Mouse (Mus musculus): ENCODE measurements around the gene P2ry13. TPM values are rescaled to one million over a fixed set of nuclear protein-coding genes. Genes with fewer than 3 reads are reported as not detected.

P2ry13 gene
- 0.51 and 0.62 TPM in 2 replicates for polyA plus RNA-seq (2016; fragmentation: Nextera tagmentation; extraction: Ambion mirVana)

DNA sequence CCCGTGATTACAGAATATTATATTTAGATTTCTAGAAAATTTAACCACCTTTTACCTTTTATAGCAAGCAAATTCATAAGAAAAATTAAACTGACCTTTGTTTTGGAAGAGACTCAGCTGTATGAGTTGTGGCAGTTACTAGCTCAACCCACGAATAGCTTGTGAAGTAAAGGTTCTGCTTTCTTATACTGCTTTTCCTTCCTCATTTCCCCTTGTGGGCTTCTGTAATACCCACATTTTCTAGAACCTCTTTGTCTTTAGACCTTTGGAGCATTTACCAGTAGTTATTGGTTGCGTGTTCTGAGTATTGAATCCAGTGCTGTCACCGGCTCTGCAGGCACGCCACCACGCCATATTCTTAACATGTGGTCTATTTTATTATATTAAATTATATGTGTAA is at the start of gene P2ry13:
Gene P2ry13, minus strand, starts transcription at position 156 of the 400 bp plus-strand sequence.
- WGBS, result 92% methylated on average over 6 of the region's 6 CpGs
- Histone ChIP-seq H3K9me3 (replicated peaks) (no peaks in the 10 kb centered on the region), H3K4me3 (no peak within 1 kb of the TSS), H3K27ac (replicated peaks) (no peak within 1 kb of the TSS), H3K36me3 (no peaks in the 10 kb centered on the region), H3K27me3 (ENCODE audit: low read depth, poor library complexity, severe bottlenecking) (no peaks in the 10 kb centered on the region), H3K4me1 (no peaks in the 10 kb centered on the region)
- no peak for DNase-seq (ENCODE audit: low spot score)

DNA sequence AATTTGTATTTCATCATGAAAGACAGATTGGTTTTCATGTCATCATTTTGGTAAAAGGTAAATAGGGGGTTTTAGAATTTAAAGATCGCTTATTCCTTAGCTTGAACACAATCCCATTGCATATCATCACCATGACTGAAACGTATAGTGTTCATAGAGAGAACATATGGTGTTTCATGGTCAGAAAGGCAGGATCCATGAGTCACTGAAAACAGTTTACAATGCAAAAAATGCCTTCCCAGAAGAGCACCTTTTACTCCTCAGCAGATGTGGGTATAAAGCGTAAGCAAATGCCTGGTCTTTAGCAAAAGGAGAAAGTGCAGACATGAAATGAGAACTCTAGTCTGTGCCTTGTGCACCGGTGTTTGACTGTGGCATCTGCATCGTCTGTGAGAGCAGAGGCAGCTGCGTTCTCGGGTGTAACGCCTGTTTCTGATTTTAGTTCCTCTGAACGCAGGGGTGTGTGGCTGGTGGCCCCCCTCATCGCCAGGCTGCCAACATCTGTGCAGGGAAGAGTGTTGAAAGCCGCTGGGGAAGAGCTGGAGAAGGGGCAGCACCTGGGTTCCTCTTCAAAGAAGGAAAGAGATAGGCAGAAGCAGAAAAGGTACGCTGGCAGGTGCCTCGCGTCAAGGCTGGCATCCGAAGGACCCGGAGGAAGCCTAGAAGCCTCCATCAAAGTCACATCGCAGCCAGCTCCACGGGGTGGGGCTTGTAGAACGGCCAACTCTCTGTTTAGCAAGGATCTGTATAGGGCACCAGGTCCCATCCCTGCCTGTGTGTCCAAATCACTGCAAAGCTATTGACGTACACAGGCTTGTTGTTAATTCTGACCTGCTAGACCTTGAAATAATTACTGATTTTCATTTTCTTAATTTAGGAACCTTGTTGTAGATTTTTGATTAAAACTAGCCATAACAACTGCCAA is 47.3 kb upstream of the P2ry13 start:
- WGBS, result 85% methylated on average over 20 of the region's 20 CpGs

GRCm38 (mm10) chr3:59250454-59250853 is 39.8 kb upstream of the P2ry13 start:
- Histone ChIP-seq H3K4me1 (no peaks in the 10 kb centered on the region), H3K27me3 (ENCODE audit: low read depth, poor library complexity, severe bottlenecking) (no peaks in the 10 kb centered on the region), H3K36me3 (no peaks in the 10 kb centered on the region), H3K4me3 (no peak overlapping the region), H3K9me3 (replicated peaks) (no peaks in the 10 kb centered on the region), H3K27ac (replicated peaks) (no peak overlapping the region)
- whole genome bisulfite sequencing, result 91% methylated on average over 1 of the region's 1 CpGs
- DNase-seq (ENCODE audit: low spot score), result no peak

More for the DNA sequence above, 47.3 kb upstream of the P2ry13 start:
- Histone ChIP-seq H3K27me3 (ENCODE audit: low read depth, poor library complexity, severe bottlenecking) (no peaks in the 10 kb centered on the region), H3K36me3 (no peaks in the 10 kb centered on the region), H3K4me3 (no peak overlapping the region), H3K9me3 (replicated peaks) (no peaks in the 10 kb centered on the region), H3K27ac (replicated peaks) (no peak overlapping the region), H3K4me1 (peaks cover 23% of the 10 kb centered on the region)
- no peak for DNase-seq (ENCODE audit: low spot score)

- no peak overlapping the region for H3K27ac ChIP-seq (replicated peaks)
- WGBS, result 91% methylated on average over 6 of the region's 6 CpGs
- H3K9me3 ChIP-seq (replicated peaks), result no peaks in the 10 kb centered on the region
Measured at GRCm38 (mm10) chr3:59248031-59248430, 37.3 kb upstream of the P2ry13 start.

GRCm38 (mm10) chr3:59243384-59243783 is 32.7 kb upstream of the P2ry13 start:
- Histone ChIP-seq H3K36me3 (no peaks in the 10 kb centered on the region), H3K27ac (replicated peaks) (no peak overlapping the region), H3K27me3 (ENCODE audit: low read depth, poor library complexity, severe bottlenecking) (no peaks in the 10 kb centered on the region), H3K4me1 (no peaks in the 10 kb centered on the region), H3K4me3 (no peak overlapping the region), H3K9me3 (replicated peaks) (no peaks in the 10 kb centered on the region)
- WGBS, result 86% methylated on average over 6 of the region's 6 CpGs
- no peak for DNase-seq (ENCODE audit: low spot score)

More at GRCm38 (mm10) chr3:59248031-59248430, 37.3 kb upstream of the P2ry13 start:
- no peaks in the 10 kb centered on the region for H3K27me3 ChIP-seq (ENCODE audit: low read depth, poor library complexity, severe bottlenecking)
- no peaks in the 10 kb centered on the region for H3K36me3 ChIP-seq
- H3K4me1 ChIP-seq, result no peaks in the 10 kb centered on the region
- no peak for DNase-seq (ENCODE audit: low spot score)
- H3K4me3 ChIP-seq, result no peak overlapping the region

DNA sequence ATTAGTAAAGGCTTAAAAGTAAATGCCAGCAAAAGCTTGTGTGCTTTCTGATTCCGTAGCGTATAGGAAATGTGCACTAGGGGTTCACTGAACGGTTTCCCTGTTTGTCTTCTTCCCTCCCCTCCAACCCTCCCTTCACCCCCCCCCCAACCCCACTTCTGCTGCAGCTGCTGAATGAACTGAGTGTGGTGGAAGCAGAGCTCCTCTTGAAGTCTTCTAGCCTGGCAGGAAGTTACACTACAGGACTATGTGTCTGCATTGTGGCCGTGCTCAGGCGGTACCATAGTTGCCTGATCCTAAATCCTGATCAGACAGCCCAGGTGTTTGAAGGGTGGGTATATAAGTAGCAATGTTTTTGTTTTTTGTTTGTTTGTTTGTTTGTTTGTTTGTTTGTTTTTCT is 24.2 kb upstream of the P2ry13 start:
- H3K36me3 ChIP-seq, result no peaks in the 10 kb centered on the region
- WGBS, result 84% methylated on average over 5 of the region's 5 CpGs
- H3K9me3 ChIP-seq (replicated peaks), result no peaks in the 10 kb centered on the region
- H3K4me1 ChIP-seq, result no peaks in the 10 kb centered on the region
- no peaks in the 10 kb centered on the region for H3K27me3 ChIP-seq (ENCODE audit: low read depth, poor library complexity, severe bottlenecking)
- no peak overlapping the region for H3K4me3 ChIP-seq
- no peak for DNase-seq (ENCODE audit: low spot score)
- no peak overlapping the region for H3K27ac ChIP-seq (replicated peaks)

- H3K27ac ChIP-seq (replicated peaks), result no peak overlapping the region
- H3K27me3 ChIP-seq (ENCODE audit: low read depth, poor library complexity, severe bottlenecking), result no peaks in the 10 kb centered on the region
- H3K4me1 ChIP-seq, result peaks cover 9% of the 10 kb centered on the region
- DNase-seq (ENCODE audit: low spot score), result no peak
- H3K4me3 ChIP-seq, result no peak overlapping the region
- 90% methylated on average over 3 of the region's 3 CpGs for WGBS
- H3K36me3 ChIP-seq, result no peaks in the 10 kb centered on the region
- H3K9me3 ChIP-seq (replicated peaks), result no peaks in the 10 kb centered on the region
Measured at GRCm38 (mm10) chr3:59230912-59231311, 20.2 kb upstream of the P2ry13 start.

DNA sequence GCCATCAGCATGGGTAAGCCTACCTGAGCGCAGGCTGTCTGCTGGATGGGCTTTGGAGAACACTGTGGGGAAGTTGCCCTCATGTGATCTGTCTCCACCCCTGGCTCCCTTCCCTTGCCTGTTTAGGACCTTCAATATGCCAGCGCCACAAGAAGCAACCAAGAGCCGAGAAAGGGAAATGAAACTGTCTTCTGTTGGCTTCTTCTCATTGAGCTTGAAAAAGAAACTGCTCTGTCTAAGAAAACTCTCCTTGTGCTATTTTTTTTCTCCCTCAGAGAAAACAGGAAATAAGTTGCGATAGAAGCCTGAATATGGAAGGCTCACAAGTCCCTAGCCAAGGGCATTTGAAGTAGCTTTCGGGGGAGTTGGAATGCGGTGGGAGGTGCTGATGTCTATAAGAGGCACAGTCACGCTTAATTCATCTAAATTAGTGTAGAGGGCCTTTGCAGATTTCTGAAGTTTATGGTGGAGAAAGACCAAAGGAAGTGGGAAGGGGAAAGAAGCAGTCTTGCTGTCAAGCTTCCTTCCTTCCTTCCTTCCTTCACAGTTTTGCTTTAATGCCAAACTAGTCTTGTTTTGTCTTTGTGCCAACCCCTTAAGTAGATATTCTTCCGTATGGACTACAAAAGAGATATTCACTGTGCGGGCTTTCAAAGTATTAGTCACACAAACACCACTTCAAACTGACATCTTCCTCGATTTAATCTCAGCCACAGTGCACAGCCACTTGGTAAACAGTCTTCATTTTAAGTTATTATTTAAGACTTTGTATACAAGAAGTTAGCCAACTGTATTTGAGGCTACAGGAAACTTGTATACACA is 18.3 kb upstream of the P2ry13 start:
- 73% methylated on average over 10 of the region's 10 CpGs for WGBS
- Histone ChIP-seq H3K4me3 (no peak overlapping the region), H3K4me1 (peaks cover 9% of the 10 kb centered on the region), H3K27ac (replicated peaks) (no peak overlapping the region), H3K36me3 (no peaks in the 10 kb centered on the region), H3K9me3 (replicated peaks) (no peaks in the 10 kb centered on the region), H3K27me3 (ENCODE audit: low read depth, poor library complexity, severe bottlenecking) (no peaks in the 10 kb centered on the region)
- DNase-seq (ENCODE audit: low spot score), result no peak

DNA sequence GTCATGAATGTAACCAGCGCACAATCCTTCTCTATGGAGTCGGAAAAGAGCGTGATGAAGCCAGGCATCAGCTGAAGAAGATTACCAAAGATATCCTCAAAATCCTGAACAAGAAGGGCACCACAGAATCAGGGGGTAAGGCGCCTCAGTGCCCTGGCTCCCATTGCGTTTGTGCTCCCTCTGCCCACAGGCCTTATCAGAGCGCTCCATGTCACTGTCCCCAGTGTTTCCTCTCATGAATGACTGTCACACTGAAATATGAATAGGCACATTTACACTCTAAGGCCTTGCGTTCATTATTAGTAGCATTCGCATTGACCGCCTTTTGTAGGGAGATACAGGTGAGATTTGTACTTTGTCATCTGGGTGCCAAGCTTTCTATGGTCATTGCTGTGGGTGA is 17.0 kb upstream of the P2ry13 start:
- DNase-seq (ENCODE audit: low spot score), result no peak
- no peaks in the 10 kb centered on the region for H3K36me3 ChIP-seq
- H3K9me3 ChIP-seq (replicated peaks), result no peaks in the 10 kb centered on the region
- H3K4me3 ChIP-seq, result no peak overlapping the region
- H3K4me1 ChIP-seq, result peaks cover 9% of the 10 kb centered on the region
- no peaks in the 10 kb centered on the region for H3K27me3 ChIP-seq (ENCODE audit: low read depth, poor library complexity, severe bottlenecking)
- no peak overlapping the region for H3K27ac ChIP-seq (replicated peaks)
- 94% methylated on average over 9 of the region's 9 CpGs for WGBS

DNA sequence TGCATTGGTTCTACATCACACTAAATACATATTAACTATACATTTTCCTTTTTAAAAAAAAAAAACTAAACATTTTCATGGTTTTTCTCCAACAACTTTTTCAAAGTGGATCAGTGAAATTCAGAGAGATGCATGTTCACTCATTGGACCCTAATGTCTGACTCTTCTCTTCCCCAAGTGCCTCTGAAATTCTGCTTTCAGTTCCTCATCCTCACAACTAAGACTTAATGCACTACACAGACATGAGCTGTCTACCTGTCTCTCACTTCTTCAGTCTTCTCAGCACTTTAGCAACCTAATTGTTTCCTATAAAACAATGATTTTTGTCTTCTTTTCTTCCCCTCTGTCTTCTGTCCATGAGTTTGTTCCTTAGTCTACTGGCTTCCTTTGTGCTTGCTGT is 14.7 kb upstream of the P2ry13 start:
- Histone ChIP-seq H3K4me1 (peaks cover 9% of the 10 kb centered on the region), H3K4me3 (no peak overlapping the region), H3K27ac (replicated peaks) (no peak overlapping the region), H3K9me3 (replicated peaks) (no peaks in the 10 kb centered on the region), H3K36me3 (no peaks in the 10 kb centered on the region), H3K27me3 (ENCODE audit: low read depth, poor library complexity, severe bottlenecking) (no peaks in the 10 kb centered on the region)
- no peak for DNase-seq (ENCODE audit: low spot score)

GRCm38 (mm10) chr3:59222303-59222702 is 11.6 kb upstream of the P2ry13 start:
- no peaks in the 10 kb centered on the region for H3K4me1 ChIP-seq
- WGBS, result 95% methylated on average over 2 of the region's 2 CpGs
- no peak for DNase-seq (ENCODE audit: low spot score)
- no peak overlapping the region for H3K4me3 ChIP-seq
- no peak overlapping the region for H3K27ac ChIP-seq (replicated peaks)
- H3K27me3 ChIP-seq (ENCODE audit: low read depth, poor library complexity, severe bottlenecking), result no peaks in the 10 kb centered on the region
- H3K9me3 ChIP-seq (replicated peaks), result no peaks in the 10 kb centered on the region
- H3K36me3 ChIP-seq, result no peaks in the 10 kb centered on the region

DNA sequence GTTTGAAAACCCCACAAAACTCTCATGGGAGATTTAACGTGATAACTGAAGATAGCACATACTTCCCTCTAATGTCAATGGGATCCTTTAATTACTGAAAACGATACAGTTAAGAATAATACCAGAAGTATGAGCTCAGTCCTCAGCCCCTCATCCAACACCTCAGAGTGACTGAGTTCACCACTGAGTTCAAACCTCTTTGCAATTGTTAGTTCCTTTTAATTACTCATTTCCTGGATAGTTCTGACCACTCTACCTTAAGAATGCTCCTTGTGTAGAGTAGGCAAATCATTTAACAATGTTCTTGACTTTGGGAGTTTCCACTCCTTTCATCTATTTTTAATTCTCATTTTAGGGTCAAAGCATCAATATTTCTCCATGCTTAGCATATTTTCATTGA is 8.6 kb upstream of the P2ry13 start:
- no peak for DNase-seq (ENCODE audit: low spot score)
- H3K27me3 ChIP-seq (ENCODE audit: low read depth, poor library complexity, severe bottlenecking), result no peaks in the 10 kb centered on the region
- no peaks in the 10 kb centered on the region for H3K36me3 ChIP-seq
- no peak overlapping the region for H3K4me3 ChIP-seq
- no peaks in the 10 kb centered on the region for H3K4me1 ChIP-seq
- H3K27ac ChIP-seq (replicated peaks), result no peak overlapping the region
- no peaks in the 10 kb centered on the region for H3K9me3 ChIP-seq (replicated peaks)
- 91% methylated on average over 2 of the region's 2 CpGs for WGBS

- no peak overlapping the region for H3K4me3 ChIP-seq
- H3K27ac ChIP-seq (replicated peaks), result no peak overlapping the region
- no peak for DNase-seq (ENCODE audit: low spot score)
- WGBS, result 92% methylated on average over 10 of the region's 10 CpGs
- no peaks in the 10 kb centered on the region for H3K36me3 ChIP-seq
- H3K9me3 ChIP-seq (replicated peaks), result no peaks in the 10 kb centered on the region
- no peaks in the 10 kb centered on the region for H3K4me1 ChIP-seq
- no peaks in the 10 kb centered on the region for H3K27me3 ChIP-seq (ENCODE audit: low read depth, poor library complexity, severe bottlenecking)
Measured at GRCm38 (mm10) chr3:59217211-59217610, 6.5 kb upstream of the P2ry13 start.

Measured in midbrain, embryonic 10.5 days (tissue).